Mouse (Mus musculus) right cerebral cortex, postnatal 10 days (tissue): Measurements from ENCODE around the gene Ngb.

Experiments used
- DNase-seq, 2 experiments: peaks; one replicate each; pipeline ENCODE4 v3.0.0; 2021; ENCODE audit warnings: low spot score in 2 of 2

Gene Ngb

DNA sequence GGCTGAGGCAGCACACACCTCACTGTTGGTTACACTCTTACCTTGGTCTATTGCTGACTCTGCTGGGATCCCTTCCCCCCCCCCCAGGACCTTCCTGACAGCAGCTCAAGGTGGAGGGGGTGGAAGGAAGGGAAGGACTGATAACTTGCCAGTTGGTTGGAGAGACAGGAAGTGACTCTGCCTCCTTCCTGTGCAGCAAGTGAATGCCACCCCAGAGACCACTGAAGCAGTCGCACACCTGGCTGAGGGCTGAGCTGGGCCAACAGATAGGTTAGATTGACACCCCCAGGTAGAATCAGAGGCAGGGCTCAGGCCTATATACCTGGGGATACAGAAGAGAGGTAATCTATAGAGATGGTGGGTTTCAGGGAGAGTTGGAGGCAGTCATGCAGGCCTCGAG is 10.4 kb downstream of the Ngb start:
- DNase-seq: no peak

DNA sequence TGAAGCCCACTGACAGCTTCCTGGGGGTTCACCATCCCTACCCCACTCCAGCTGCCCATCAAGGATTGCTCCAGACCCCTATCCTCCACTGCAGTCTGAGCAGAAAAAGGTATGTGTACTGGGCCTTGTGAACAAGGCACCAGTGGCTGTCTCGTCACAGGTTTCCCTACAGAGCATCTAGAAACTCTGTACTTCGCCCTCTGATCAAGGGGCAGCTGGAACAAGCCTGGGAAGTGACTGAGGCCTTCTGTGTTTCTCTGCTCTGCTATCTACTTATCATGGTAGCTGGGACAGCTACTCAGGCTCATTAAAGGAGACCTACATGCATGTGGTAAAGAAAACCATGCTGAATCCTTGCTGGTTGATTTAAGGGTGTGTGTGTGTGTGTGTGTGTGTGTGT is 12.6 kb downstream of the Ngb start:
- DNase-seq: no peak

DNA sequence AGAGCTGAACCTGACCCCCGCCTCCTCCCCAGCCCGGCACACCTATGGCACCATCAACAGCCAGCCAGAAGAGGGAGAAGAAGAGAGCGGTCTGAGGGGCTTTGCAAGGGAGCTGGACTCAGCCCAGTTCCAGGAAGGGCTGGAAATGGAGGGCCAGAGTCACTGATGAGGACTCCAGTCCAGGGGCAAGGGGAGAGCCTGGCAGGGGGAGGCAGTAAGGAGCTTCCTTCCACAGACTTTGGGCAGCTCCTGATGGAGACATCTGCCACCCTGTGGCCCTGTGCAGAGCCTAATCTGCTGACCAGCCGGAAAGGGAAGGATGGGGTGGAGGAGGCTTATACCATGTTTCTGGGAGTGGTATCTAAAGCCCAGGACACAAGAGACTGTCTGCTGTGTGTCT is 13.1 kb downstream of the Ngb start:
- DNase-seq: no peak

DNA sequence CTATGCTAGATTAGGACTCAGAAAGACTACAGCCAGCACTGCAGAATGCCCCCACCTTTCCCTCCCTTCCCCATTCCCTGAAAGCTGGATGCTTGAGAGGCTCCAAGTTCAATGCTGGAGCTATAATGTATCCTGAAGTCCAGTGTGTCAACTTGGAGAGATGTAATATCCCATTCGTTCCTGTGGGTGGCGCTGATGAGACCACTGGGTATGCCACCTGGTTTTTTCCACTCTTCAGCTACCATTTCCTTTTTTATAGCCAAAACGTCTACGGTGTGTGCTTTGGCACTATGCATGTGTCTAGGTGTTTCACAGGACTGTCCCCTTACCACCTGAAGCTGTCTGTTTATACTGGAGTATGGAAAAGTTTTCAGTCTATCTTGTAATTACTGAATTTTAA is 14.0 kb downstream of the Ngb start:
- DNase-seq: no peak

DNA sequence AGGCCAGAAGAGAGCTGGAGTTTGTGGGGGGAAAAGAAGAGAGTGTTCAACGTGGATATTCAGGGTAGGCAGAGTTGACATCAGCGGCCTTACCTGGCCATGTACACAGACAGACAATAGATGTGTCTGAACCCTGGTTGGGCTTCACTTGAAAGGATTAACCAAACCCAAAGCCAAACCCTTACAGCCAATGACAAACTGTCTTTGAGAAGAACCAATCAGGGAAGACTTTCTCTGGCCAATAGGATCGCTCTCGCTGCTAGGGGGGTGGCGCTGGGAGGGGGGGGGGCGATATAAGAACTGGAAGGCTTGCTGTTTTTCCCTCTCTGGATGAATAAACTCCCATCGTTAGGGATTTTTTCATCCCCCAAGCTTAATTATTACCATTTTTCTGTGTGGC is 15.1 kb downstream of the Ngb start:
- no peak for DNase-seq

DNA sequence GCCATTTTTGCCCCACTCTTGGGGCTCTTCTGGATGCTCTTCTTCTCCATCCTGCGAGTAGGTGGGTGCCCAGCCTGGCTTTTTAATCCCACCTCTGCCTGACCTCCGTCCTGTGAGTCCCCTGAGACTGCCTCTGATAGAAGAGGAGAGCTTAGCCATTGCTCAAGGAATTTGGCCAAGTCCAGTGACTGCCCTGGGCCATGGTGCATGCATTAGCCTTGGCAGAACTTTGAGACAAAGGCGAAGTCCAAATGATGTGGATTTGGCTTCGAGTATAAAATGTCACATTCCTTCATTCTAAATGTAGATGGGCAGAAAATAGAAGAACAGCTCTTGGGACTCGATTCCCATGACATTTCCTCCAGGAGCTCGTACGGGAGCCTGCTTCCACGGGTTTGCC is 19.5 kb downstream of the Ngb start:
- DNase-seq: no peak

DNA sequence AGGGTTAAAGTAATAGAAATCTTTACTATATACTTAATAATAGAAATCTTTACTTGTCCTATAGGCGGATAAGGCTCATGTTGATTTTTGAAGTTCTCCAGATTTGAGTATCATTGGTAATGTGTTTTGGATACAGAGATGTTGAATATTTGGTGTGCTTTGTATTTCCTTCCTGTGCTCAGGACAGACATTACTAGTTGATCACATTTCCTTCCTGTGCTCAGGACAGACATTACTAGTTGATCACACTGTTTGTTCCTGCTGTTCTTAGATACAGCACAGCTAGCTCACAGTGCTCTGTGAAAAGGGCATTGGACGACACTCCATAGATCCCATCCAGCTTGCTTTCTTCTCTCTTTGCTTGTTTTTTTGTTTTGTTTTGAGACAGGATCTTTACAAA is 25.7 kb downstream of the Ngb start:
- no peak for DNase-seq

DNA sequence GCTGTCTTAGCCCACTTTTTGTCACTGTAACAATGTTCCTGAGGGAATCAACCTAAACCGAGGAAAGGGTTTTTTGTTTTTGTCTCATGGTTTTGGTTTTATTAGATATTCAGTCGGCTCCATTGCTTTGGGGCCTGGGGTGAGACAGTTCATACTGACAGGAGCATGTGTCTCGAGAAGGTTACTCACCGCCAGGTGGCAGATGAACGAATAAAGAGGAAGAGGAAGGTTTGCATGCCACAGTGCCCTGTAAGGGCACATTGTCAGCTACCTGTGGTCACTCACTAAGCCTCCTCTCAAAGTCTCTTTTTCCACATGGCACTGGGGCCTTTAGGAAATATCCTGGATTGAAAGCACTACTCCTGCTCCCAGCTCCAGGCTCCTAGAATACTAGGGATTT is 31.8 kb downstream of the Ngb start:
- DNase-seq: no peak

DNA sequence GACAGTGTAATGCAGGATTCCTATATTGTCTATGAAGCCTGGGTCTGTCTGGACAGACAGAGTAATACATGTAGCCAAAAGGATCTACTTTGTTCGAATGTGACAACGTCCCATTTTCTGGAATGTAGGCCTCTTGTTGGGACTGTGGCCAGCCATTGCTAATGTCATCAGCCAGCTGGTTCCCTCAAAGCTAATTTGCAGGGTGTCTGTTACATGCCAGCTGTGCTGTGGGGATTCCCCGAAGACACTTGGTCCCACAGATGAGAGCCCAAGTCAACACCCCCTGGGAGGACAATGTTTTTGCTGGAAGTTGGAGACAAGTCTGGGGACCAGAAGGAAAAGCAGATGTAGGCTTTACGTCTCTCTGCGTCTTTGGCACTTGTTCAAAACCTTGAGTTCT is 35.9 kb downstream of the Ngb start:
- peak; percentile 47 to 59 for DNase-seq

DNA sequence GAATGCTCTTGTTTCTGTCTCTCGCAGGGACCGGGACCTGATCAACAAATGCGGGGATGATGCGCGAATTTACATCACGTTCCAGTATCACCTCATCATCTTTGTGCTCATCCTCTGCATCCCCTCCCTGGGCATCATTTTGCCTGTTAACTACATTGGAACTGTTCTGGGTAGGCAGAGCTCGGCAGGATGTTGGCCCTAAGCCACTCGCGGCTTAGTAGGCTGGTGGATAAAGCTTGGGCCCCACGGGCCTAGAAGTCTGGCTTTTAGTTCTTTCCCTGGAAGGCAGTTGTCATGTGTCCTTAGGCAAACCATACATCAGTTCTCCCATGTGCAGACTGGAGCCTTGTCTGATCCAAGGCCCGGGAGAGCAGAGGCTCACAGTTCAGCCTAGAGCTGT is 36.9 kb downstream of the Ngb start:
- DNase-seq: no peak

DNA sequence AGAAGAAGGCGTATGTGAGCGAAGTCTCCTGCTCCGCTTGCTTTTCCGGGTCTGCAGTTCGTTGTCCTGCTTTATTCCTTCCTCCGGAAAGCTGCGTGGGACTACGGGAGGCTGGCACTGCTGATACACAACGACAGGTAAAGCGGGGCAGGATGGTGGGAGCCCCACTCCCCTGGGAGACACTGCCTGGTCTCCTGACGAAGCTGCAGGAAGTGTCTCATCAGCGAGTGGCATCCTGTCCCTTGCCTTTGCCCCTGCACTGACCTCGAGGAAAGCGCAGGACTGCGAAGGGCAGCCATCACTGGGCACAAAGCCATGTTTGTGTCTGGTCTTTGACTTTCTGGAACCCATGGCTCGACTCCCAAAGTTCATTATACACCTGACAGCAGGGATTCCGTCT is 45.3 kb downstream of the Ngb start:
- DNase-seq: no peak

DNA sequence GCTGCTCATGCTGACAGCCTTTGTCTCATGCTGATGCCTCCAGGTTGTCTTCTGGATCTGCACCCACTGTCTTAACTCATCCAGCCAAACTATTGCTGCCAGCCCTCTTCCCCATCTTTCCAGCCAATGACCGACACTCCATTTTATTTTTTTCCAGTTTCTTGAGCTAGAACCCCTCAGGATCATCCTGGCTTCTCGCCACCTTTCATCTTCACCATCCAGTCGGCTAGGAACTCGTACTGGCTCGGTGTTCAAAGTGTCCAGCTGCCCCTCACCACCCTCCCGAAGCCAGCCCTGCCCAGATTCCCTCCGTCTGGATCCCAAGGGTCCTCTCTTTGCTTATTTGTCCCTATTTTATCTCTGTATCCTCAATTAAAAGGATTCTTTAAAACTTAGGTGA is 47.5 kb downstream of the Ngb start:
- no peak for DNase-seq

DNA sequence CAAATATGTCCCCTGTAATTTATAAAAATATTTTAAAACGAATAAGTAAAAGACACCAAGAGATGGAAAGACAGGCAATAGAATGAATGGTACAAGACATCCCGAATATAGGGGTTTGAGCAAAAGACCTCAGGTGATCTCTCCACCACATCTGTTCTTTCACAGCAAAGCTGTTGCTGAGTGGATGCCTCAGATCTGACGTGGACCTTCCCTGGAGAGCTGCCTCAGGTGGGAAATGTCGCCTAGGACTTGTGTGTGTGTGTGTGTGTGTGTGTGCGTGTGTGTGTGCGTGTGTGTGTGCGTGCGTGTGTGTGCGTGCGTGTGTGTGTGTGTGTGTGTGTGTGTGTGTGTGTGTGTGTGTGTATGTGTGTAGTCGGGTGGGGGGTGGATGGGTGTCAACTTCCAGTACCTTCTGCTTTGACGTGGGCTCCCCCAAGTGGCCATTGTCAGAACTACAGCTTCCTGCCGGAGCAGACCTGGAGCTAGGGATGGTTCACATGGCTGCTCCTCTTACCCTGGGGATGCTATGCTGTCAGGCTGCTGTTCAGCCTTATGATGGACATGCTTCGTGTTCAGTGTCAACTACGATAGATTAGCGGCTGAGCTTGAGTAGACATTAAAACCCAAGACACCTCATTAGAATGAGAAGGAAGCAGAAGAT is 49.5 kb downstream of the Ngb start:
- DNase-seq: peak; percentile 92 to 95

DNA sequence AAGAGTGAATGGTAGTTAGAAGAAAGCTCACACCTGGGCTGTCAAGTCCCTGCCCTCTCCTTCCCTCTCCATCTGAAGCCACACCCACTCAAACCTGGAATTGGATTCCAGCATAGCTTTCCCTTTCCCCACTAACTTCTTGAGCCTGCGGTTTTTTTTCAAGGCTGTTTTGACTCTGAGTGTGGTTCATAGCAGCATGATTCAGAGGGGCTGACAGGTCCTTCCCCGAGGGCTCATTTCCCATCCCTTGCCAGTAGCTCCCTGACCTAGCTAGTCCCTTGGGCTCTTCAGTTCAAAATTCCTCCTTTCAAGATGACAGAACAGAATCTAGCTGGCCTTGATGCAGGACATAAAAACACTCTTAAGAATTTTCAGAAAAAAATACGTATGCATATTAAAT is 54.8 kb downstream of the Ngb start:
- no peak for DNase-seq
